Mouse (Mus musculus): ENCODE results near the gene Thra.

The Thra gene

GRCm38 (mm10) chr11:98796515-98797216 is 56.2 kb downstream of the Thra start:
- DNase-seq (ENCODE audit: low spot score), result no peak

GRCm38 (mm10) chr11:98797306-98797705 is 56.9 kb downstream of the Thra start:
- DNase-seq (ENCODE audit: low spot score), result no peak

GRCm38 (mm10) chr11:98797909-98798308 is 57.5 kb downstream of the Thra start:
- no peak for DNase-seq (ENCODE audit: low spot score)

GRCm38 (mm10) chr11:98804605-98805004 is 64.2 kb downstream of the Thra start, which contains the start of gene Casc3:
TSS of gene Casc3 (plus strand) at chr11:98804905.
- DNase-seq (ENCODE audit: low spot score), result no peak

GRCm38 (mm10) chr11:98808417-98808816 is 68.0 kb downstream of the Thra start:
- DNase-seq (ENCODE audit: low spot score), result no peak

- DNase-seq (ENCODE audit: low spot score), result peak; percentile 94
These were observed 69.2 kb downstream of the Thra start for GRCm38 (mm10) chr11:98809457-98810290.

- no peak for DNase-seq (ENCODE audit: low spot score)
These were observed 70.2 kb downstream of the Thra start for GRCm38 (mm10) chr11:98810686-98811085.

GRCm38 (mm10) chr11:98816706-98817239 is 76.3 kb downstream of the Thra start:
- DNase-seq (ENCODE audit: low spot score), result no peak

Data from layer of hippocampus, adult 9-10 months (tissue).